Mouse (Mus musculus): ENCODE data around the gene Tgfb1. TPM values are rescaled to one million over a fixed set of nuclear protein-coding genes. Genes with fewer than 3 reads are reported as not detected.
"Not testable (repeated sequence)": the region's sequence is repeated elsewhere in the genome, so short reads cannot be mapped to it uniquely, and the experiment has no call there.

Tgfb1 gene
- polyA plus RNA-seq, 1 experiment = 75.5 TPM

GRCm38 (mm10) chr7:25712801-25713200 is 26.0 kb downstream of the Tgfb1 start:
- no peak overlapping the region for H3K4me3 ChIP-seq (replicated peaks; ENCODE audit: control insufficient read depth, low read depth, low read length)
- 91% methylated on average over 9 of the region's 9 CpGs for WGBS
- H3K27ac ChIP-seq (ENCODE audit: control insufficient read depth, insufficient read depth, low read depth, low read length, poor library complexity) = no peak overlapping the region
- peaks cover 7% of the 10 kb centered on the region for H3K4me1 ChIP-seq (ENCODE audit: control insufficient read depth, insufficient read depth, low read length)
- TF ChIP-seq POLR2A (IDR thresholded peaks at IDR 0.05; ENCODE audit: borderline replicate concordance, control insufficient read depth, low read depth, low read length) = no peak
- no peak for TF ChIP-seq CTCF (IDR thresholded peaks at IDR 0.05; ENCODE audit: control insufficient read depth, insufficient read depth, low read length)

GRCm38 (mm10) chr7:25714581-25714980 is 27.8 kb downstream of the Tgfb1 start:
- WGBS = 93% methylated on average over 8 of the region's 8 CpGs
- H3K4me3 ChIP-seq (replicated peaks; ENCODE audit: control insufficient read depth, low read depth, low read length) = no peak overlapping the region
- peaks cover 1% of the 10 kb centered on the region; the same call in 1 of the 2 replicates for H3K4me1 ChIP-seq (ENCODE audit: control insufficient read depth, insufficient read depth, low read length)
- TF ChIP-seq CTCF (IDR thresholded peaks at IDR 0.05; ENCODE audit: control insufficient read depth, insufficient read depth, low read length) (no peak), POLR2A (IDR thresholded peaks at IDR 0.05; ENCODE audit: borderline replicate concordance, control insufficient read depth, low read depth, low read length) (no peak)
- no peak overlapping the region for H3K27ac ChIP-seq (ENCODE audit: control insufficient read depth, insufficient read depth, low read depth, low read length, poor library complexity)

- H3K4me1 ChIP-seq (ENCODE audit: control insufficient read depth, insufficient read depth, low read length) = peaks cover 1% of the 10 kb centered on the region; the same call in 1 of the 2 replicates
- WGBS = 92% methylated on average over 22 of the region's 22 CpGs
- H3K27ac ChIP-seq (ENCODE audit: control insufficient read depth, insufficient read depth, low read depth, low read length, poor library complexity) = no peak overlapping the region
- H3K4me3 ChIP-seq (replicated peaks; ENCODE audit: control insufficient read depth, low read depth, low read length) = no peak overlapping the region
- TF ChIP-seq POLR2A (IDR thresholded peaks at IDR 0.05; ENCODE audit: borderline replicate concordance, control insufficient read depth, low read depth, low read length) (no peak), CTCF (IDR thresholded peaks at IDR 0.05; ENCODE audit: control insufficient read depth, insufficient read depth, low read length) (no peak)
Measured at GRCm38 (mm10) chr7:25715731-25716271, 29.0 kb downstream of the Tgfb1 start.

- H3K4me1 ChIP-seq (ENCODE audit: control insufficient read depth, insufficient read depth, low read length) = peaks cover 1% of the 10 kb centered on the region; the same call in 1 of the 2 replicates
- H3K27ac ChIP-seq (ENCODE audit: control insufficient read depth, insufficient read depth, low read depth, low read length, poor library complexity) = no peak overlapping the region
- no peak for TF ChIP-seq POLR2A (IDR thresholded peaks at IDR 0.05; ENCODE audit: borderline replicate concordance, control insufficient read depth, low read depth, low read length)
- TF ChIP-seq CTCF (IDR thresholded peaks at IDR 0.05; ENCODE audit: control insufficient read depth, insufficient read depth, low read length) = no peak
- no peak overlapping the region for H3K4me3 ChIP-seq (replicated peaks; ENCODE audit: control insufficient read depth, low read depth, low read length)
- 85% methylated on average over 3 of the region's 3 CpGs for whole genome bisulfite sequencing
Measured at GRCm38 (mm10) chr7:25717478-25717877, 30.7 kb downstream of the Tgfb1 start.

- peak within 1 kb of the TSS; percentile 76 for H3K4me3 ChIP-seq (replicated peaks; ENCODE audit: control insufficient read depth, low read depth, low read length)
- whole genome bisulfite sequencing = under 1% methylated on average over 32 of the region's 32 CpGs
- peak; percentile 77; the same call in 1 of the 2 replicates for TF ChIP-seq POLR2A (IDR thresholded peaks at IDR 0.05; ENCODE audit: borderline replicate concordance, control insufficient read depth, low read depth, low read length)
- no peak for TF ChIP-seq CTCF (IDR thresholded peaks at IDR 0.05; ENCODE audit: control insufficient read depth, insufficient read depth, low read length)
- H3K27ac ChIP-seq (ENCODE audit: control insufficient read depth, insufficient read depth, low read depth, low read length, poor library complexity) = peak within 1 kb of the TSS; percentile 92
- H3K4me1 ChIP-seq (ENCODE audit: control insufficient read depth, insufficient read depth, low read length) = peaks cover 1% of the 10 kb centered on the region; the same call in 1 of the 2 replicates
Measured at GRCm38 (mm10) chr7:25718788-25719417, 32.1 kb downstream of the Tgfb1 start, which contains the start of gene Ccdc97. Ccdc97 (minus strand) TSS chr7:25719088.

- TF ChIP-seq POLR2A (IDR thresholded peaks at IDR 0.05; ENCODE audit: borderline replicate concordance, control insufficient read depth, low read depth, low read length) = no peak
- TF ChIP-seq CTCF (IDR thresholded peaks at IDR 0.05; ENCODE audit: control insufficient read depth, insufficient read depth, low read length) = peak; percentile 96
- Histone ChIP-seq H3K4me1 (ENCODE audit: control insufficient read depth, insufficient read depth, low read length) (peaks cover 1% of the 10 kb centered on the region; the same call in 1 of the 2 replicates), H3K27ac (ENCODE audit: control insufficient read depth, insufficient read depth, low read depth, low read length, poor library complexity) (peak overlapping the region; percentile 31; the same call in 1 of the 2 replicates), H3K4me3 (replicated peaks; ENCODE audit: control insufficient read depth, low read depth, low read length) (no peak overlapping the region)
- 44% methylated on average over 10 of the region's 10 CpGs for WGBS
Measured at GRCm38 (mm10) chr7:25719761-25720610, 33.2 kb downstream of the Tgfb1 start.

- TF ChIP-seq CTCF (IDR thresholded peaks at IDR 0.05; ENCODE audit: control insufficient read depth, insufficient read depth, low read length) = no peak
- TF ChIP-seq POLR2A (IDR thresholded peaks at IDR 0.05; ENCODE audit: borderline replicate concordance, control insufficient read depth, low read depth, low read length) = no peak
- Histone ChIP-seq H3K27ac (ENCODE audit: control insufficient read depth, insufficient read depth, low read depth, low read length, poor library complexity) (no peak overlapping the region), H3K4me1 (ENCODE audit: control insufficient read depth, insufficient read depth, low read length) (peaks cover 1% of the 10 kb centered on the region; the same call in 1 of the 2 replicates), H3K4me3 (replicated peaks; ENCODE audit: control insufficient read depth, low read depth, low read length) (no peak overlapping the region)
- 77% methylated on average over 5 of the region's 5 CpGs for WGBS
Measured at GRCm38 (mm10) chr7:25720760-25721159, 34.0 kb downstream of the Tgfb1 start.

- not testable (repeated sequence) for H3K4me1 ChIP-seq (ENCODE audit: control insufficient read depth, insufficient read depth, low read length); H3K4me3 ChIP-seq (replicated peaks; ENCODE audit: control insufficient read depth, low read depth, low read length); H3K27ac ChIP-seq (ENCODE audit: control insufficient read depth, insufficient read depth, low read depth, low read length, poor library complexity)
Measured at GRCm38 (mm10) chr7:25721776-25722175, 35.0 kb downstream of the Tgfb1 start.
